Mouse (Mus musculus) C2C12 (cell line): ENCODE data around the gene Hoxb5. TPM values are rescaled to one million over a fixed set of nuclear protein-coding genes. Genes with fewer than 3 reads are reported as not detected.

ENCODE experiments used
- H3K27me3 ChIP-seq: one replicate; pipeline ENCODE4 v1.6.1; 2011; ENCODE audit not compliant: control insufficient read depth, insufficient read depth, insufficient read length
- H3K36me3 ChIP-seq: one replicate; pipeline ENCODE4 v1.6.1; 2011; ENCODE audit not compliant: control insufficient read depth, insufficient read depth
- H3K4me3 ChIP-seq: one replicate; pipeline ENCODE4 v1.5.1; 2011; ENCODE audit warnings: mild to moderate bottlenecking, control low read depth; ENCODE audit not compliant: poor library complexity, insufficient read depth, severe bottlenecking
- H3K79me2 ChIP-seq: one replicate; pipeline ENCODE4 v1.6.1; 2011; ENCODE audit not compliant: control insufficient read depth, insufficient read depth
- H3K79me3 ChIP-seq: one replicate; pipeline ENCODE4 v1.6.1; 2011; ENCODE audit warnings: low read depth, control low read depth
- H3ac ChIP-seq: one replicate; pipeline ENCODE3; 2011; ENCODE audit warnings: low read depth; ENCODE audit not compliant: control insufficient read depth, insufficient read length
- CEBPB ChIP-seq: IDR thresholded peaks from one replicate; pipeline ENCODE4 v1.6.1; 2011; ENCODE audit warnings: low read depth, mild to moderate bottlenecking, control low read depth, moderate library complexity
- CTCF ChIP-seq: IDR thresholded peaks from one replicate; pipeline ENCODE4 v1.5.1; 2011; ENCODE audit not compliant: control insufficient read depth, insufficient read depth, insufficient read length
- FOSL1 ChIP-seq: IDR thresholded peaks from one replicate; pipeline ENCODE4 v1.8.0; 2011; ENCODE audit warnings: mild to moderate bottlenecking, low read length; ENCODE audit not compliant: poor library complexity, insufficient read depth, severe bottlenecking
- MAX ChIP-seq: IDR thresholded peaks from one replicate; pipeline ENCODE4 v1.6.1; 2011; ENCODE audit warnings: mild to moderate bottlenecking, control low read depth
- MYOD1 ChIP-seq: IDR thresholded peaks from one replicate; pipeline ENCODE4 v1.6.1; 2011; ENCODE audit warnings: low read depth; ENCODE audit not compliant: control insufficient read depth, insufficient read length
- MYOG ChIP-seq: IDR thresholded peaks from one replicate; pipeline ENCODE4 v1.6.1; 2011; ENCODE audit not compliant: control insufficient read depth, insufficient read length; ENCODE audit errors: extremely low read depth
- USF1 ChIP-seq: IDR thresholded peaks from one replicate; pipeline ENCODE4 v1.6.1; 2011; ENCODE audit warnings: low read depth, mild to moderate bottlenecking, control low read depth, moderate library complexity
- polyA plus RNA-seq: library from polyadenylated mRNA; unstranded; fragments of >200 nt; fragmentation: generic; extraction: Trizol; gene quantifications from one replicate; pipeline ENCODE4 v1.2.1, GENCODE M21; 2012; ENCODE audit warnings: missing spikeins

Hoxb5 gene
- polyA plus RNA-seq, 1 experiment, result not detected

DNA sequence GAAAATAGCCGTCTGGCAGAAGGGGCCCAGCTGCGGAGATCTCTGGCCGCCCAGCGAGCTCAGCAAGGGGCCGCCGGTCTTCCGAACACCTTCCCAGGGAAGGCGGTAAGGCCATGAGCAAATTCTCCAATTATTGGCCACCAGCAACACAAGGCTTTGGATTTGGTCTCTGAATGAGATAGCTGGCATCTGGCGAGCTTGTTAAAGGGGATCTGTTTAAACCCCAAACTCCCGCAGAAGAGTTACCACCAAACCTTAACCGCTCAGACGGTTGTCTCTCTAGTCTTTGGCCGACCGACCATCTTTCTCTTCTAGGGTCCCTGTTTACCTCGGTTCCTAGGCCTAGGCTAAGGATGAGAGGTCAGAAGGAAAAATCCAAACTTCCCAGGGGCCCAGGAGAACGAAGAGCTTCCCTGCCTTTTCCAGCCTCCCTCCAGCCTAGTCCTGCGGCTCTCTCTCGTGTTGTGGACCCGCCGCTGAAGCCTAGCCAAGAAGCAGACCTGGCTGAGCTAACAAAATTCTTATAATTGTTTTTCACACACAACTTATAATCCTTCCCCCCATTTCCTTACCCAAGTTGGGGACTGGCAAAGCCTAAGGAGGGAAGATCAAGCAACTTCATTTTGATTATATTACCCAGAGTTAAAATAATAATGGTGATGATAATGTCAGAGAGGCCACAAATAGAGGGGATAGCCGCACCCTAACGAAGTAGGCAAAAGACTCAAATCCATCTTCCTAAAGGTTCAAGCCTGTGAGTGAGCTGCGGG lies 570 bp upstream of the Hoxb5 start:
- no peak for TF ChIP-seq CTCF
- TF ChIP-seq CEBPB, result no peak
- TF ChIP-seq MYOG, result no peak
- TF ChIP-seq MAX, result no peak
- TF ChIP-seq USF1, result no peak
- TF ChIP-seq MYOD1, result no peak
- no peak for TF ChIP-seq FOSL1
- H3ac ChIP-seq, result no peak overlapping the region
- H3K79me2 ChIP-seq, result no peaks in the 10 kb centered on the region
- no peaks in the 10 kb centered on the region for H3K36me3 ChIP-seq
- H3K27me3 ChIP-seq, result peaks cover 89% of the 10 kb centered on the region
- H3K79me3 ChIP-seq, result no peaks in the 10 kb centered on the region
- no peak overlapping the region for H3K4me3 ChIP-seq

DNA sequence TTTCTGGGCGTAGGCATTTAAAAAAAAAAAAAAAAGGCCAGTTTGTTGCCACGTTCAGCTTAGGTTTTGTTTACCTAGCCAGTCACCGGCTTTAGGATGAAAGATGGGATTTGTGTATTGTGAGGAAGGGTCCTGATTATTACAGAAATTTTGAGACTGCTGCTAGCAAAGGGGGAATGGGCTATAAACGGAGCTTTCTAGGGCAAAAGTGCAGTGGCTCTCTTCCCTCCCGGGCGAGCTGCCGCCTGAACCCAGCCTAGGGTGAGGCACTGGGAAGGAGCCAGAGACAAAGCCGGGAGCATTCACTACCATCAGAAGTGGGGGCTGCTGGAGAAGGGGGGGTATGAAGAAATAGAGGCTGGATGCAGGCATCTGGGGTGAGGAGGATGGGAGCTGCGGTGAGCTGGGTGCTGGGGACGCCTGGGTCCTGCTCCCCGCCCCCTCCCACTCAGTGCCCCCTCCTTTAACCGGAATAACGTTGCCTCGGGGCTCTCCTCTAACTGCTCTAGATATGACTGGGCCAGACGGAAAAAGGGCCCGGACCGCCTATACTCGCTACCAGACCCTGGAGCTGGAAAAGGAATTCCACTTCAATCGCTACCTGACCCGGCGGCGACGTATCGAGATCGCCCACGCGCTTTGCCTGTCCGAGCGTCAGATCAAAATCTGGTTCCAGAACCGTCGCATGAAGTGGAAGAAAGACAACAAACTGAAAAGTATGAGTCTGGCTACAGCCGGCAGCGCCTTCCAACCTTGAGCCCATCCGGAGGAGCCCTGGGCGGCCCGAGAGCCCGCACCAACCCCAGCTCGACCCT lies 1.5 kb downstream of the Hoxb5 start:
- Histone ChIP-seq H3K27me3 (peaks cover 85% of the 10 kb centered on the region), H3ac (no peak overlapping the region), H3K79me2 (no peaks in the 10 kb centered on the region), H3K36me3 (no peaks in the 10 kb centered on the region), H3K4me3 (no peak overlapping the region), H3K79me3 (no peaks in the 10 kb centered on the region)
- TF ChIP-seq FOSL1 (no peak), MYOD1 (no peak), CEBPB (no peak), USF1 (no peak), CTCF (no peak), MAX (no peak), MYOG (no peak)

DNA sequence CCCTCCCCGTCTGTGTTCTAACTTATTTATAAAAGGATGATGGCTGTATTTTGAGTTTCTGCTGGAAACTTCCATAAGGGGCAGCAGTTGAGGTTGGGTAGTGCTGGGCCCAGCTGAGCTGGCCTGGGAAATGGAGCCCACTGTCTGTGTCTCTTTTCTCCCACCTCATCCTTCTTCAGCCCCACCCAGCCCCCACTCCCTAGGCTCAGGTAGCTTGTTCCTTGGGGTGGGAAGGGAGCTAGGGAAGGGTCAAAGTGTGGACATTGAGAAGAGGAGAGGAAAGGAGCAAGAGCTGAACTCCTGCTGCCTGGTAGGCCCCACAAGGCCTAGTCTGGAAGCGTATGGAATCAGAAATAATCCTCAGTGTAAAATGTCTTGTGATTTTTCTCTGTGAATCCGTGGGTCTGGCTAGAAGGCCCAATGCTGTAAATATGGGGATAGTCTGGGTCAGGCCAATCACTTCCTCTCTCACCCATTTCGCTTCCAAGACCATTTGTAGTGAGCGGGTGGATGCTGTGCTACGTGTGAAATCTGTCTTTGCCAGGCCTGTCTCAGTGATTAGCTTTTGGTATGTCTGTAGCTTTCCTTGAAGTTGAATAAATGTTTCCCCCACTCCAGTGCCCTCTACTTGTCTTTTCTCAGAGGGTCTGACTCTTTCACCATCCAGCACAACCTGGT lies 2.5 kb downstream of the Hoxb5 start:
- no peaks in the 10 kb centered on the region for H3K79me3 ChIP-seq
- H3K4me3 ChIP-seq, result no peak overlapping the region
- no peak for TF ChIP-seq MAX
- no peaks in the 10 kb centered on the region for H3K79me2 ChIP-seq
- no peaks in the 10 kb centered on the region for H3K36me3 ChIP-seq
- no peak overlapping the region for H3ac ChIP-seq
- H3K27me3 ChIP-seq, result peaks cover 83% of the 10 kb centered on the region

DNA sequence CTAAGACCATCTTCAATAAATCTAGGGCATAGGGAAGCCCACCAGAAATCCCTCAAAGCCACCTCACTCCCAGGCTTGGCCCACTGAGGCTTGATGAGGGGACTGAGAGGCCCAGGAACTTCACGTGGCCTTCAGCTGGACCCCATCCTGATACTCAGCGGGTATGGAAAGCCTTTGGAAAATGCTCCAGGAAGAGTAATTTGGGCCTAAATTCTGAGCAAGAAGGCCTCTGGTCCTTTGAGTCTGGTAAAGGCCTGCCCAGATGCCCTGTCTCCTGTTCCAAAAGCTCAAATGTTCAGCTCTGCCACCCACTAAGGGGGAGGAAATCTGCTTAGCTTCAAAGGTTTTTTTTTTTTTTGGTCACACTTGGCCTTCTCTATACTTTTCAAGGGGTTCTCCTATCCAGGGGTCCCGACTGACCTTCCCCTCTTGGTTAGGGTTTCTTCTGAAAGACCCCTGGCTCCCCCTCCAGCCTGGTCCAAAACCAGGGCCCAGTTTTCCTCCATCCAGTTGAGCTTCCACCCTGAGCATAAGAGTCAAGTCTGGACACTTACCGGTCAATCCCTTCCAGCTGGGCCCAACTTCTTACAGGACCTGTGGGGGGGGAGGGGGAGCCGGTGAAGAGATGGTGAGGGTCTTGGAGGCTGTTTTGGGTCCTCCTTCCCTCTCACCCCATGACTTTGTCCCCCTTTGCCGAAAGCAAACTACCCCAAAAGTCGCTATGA lies 3.2 kb downstream of the Hoxb5 start:
- no peaks in the 10 kb centered on the region for H3K36me3 ChIP-seq
- H3K79me2 ChIP-seq, result no peaks in the 10 kb centered on the region
- H3ac ChIP-seq, result no peak overlapping the region
- H3K79me3 ChIP-seq, result no peaks in the 10 kb centered on the region
- H3K27me3 ChIP-seq, result peaks cover 81% of the 10 kb centered on the region
- no peak overlapping the region for H3K4me3 ChIP-seq
- TF ChIP-seq MYOG (no peak), CTCF (no peak), MYOD1 (no peak), USF1 (no peak), CEBPB (no peak), MAX (no peak), FOSL1 (no peak)

DNA sequence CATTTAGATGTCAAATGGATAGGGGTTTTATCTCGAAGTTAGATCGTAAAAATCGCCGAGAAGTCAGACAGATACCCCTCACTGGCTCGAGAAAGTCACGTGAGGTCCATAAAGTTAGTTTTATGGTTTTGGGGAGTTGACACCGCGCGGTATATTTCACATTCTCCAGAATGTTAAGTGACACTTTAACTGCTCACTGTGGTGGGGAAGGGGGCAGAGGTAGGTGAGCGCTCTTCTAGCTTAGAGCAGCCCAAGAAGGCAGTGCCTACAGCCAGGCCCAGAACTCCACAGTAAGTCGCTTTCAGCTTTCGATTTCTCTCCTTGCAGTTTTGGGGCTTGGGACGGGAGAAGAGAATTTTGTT lies 3.8 kb downstream of the Hoxb5 start:
- no peaks in the 10 kb centered on the region for H3K79me3 ChIP-seq
- H3K36me3 ChIP-seq, result no peaks in the 10 kb centered on the region
- no peaks in the 10 kb centered on the region for H3K79me2 ChIP-seq
- TF ChIP-seq MAX (no peak), FOSL1 (no peak), MYOG (no peak), CEBPB (no peak), MYOD1 (no peak), CTCF (no peak), USF1 (no peak)
- no peak overlapping the region for H3K4me3 ChIP-seq
- H3ac ChIP-seq, result no peak overlapping the region
- peaks cover 80% of the 10 kb centered on the region for H3K27me3 ChIP-seq
